Mouse (Mus musculus) lung, postnatal 14 days (tissue): ENCODE data around the gene Nhs.

Experiments
- DNase-seq: peaks from one replicate; pipeline ENCODE4 v3.0.0; 2021

Gene Nhs

GRCm38 (mm10) chrX:162159637-162160611, at the start of gene Nhs:
Nhs (minus strand) TSS chrX:162159730.
- DNase-seq = peak; percentile 60

DNA sequence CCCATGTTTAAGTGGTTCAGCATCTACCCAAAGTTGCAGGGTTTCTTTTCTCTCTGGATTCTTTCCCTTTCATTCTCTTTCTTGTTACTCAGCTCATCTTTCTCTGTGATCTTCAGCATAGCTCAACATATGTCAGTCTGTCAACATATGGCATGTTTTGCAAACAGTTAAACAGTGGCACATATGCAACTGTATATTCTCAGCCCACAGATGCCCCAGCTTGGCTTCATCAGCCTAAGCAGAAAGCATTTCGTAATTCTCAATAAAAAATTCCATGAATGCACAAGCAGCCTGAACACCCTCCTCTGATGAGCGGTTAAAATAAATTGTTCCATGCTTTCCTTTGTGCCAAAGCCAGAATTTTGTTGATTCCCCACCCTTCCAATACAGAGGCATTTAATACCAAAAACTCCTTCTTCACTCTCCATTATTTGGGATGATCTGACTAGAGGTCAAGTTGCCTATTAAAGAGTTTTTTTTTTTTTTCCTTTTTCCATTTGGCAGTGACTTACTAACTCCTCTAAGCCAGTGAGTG, 46.9 kb upstream of the Nhs start:
- no peak for DNase-seq

DNA sequence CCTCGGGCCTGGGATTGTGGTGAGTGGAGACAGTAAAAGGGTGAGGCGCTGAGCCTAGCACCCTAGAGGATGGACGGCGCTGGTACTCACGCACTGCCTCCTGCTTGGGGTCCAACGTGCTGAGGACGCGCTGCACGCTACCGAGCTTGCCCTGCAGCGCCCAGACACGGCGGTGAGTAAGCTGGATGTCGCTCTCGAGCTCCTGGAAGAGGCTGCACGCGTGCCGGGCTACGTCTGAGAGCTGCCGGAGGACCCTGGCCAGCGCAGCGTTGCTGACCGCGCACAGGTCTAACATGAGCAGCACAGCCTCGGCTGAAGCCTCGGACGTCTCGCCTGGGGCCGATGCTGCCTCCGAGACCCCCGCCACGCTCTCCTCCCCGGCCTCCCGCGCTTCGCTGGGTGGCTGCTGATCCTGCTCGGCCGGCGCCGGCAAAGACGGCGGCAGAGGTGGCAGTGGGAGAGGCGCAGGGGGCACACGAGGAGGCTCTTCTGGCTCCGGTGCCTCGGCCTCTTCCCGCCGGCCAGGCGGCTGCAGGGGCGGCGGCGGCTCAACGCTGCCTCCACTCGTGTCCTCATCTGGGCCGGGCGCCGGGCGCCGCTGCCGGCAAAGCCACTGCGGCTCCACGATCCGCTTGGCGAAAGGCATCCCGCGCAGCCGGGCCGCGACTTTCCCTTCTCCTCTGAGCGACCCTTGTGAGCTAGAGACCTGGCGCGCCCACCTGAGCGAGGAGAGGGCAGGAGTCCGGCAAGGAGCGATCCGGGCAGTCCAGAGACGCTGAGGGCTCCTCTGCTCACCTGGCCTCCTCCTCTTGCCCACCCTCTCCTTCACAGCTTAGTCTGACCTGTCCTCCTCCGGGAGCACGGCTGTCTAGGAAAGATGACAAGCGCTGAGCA, 540 bp downstream of the Nhs start:
- DNase-seq = peak; percentile 14

- no peak for DNase-seq
These were observed 1.4 kb downstream of the Nhs start for GRCm38 (mm10) chrX:162158142-162158541.

- no peak for DNase-seq
These were observed 21.7 kb downstream of the Nhs start for GRCm38 (mm10) chrX:162137807-162138206.

- DNase-seq = peak; percentile 34
These were observed 46.3 kb downstream of the Nhs start for GRCm38 (mm10) chrX:162113257-162113656.

DNA sequence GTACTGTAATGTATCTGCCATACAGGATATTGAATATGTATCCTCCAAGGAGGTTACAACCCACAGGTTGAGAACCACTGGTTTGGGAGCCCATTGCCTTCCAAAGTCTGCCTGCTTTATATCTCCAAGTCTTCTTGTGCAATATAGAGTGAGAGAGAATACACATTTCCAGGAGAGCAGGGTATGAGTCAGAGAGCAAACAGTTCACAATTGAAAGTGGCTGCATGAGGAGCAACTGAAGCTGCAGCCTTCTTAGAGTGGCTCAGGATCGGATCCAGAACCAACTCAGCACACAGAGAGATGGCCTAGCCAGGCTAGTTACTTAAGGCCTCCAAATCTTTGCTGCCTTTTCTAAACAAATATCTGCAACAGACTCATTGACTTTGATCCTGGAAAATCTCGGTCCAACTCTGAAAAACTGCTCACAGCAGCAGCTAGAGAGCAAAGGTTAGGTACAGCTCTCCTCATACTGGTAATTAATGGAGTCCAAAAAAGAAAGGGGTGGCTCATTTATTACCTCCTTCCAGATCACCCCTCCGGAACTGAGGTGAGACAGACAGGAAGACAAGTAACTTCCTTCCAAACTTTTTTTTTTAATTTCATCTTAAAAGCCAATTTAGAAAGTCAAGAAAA, 56.6 kb downstream of the Nhs start:
- peak; percentile 2 for DNase-seq

- DNase-seq = peak; percentile 34
These were observed 61.2 kb downstream of the Nhs start for GRCm38 (mm10) chrX:162098364-162098763.

DNA sequence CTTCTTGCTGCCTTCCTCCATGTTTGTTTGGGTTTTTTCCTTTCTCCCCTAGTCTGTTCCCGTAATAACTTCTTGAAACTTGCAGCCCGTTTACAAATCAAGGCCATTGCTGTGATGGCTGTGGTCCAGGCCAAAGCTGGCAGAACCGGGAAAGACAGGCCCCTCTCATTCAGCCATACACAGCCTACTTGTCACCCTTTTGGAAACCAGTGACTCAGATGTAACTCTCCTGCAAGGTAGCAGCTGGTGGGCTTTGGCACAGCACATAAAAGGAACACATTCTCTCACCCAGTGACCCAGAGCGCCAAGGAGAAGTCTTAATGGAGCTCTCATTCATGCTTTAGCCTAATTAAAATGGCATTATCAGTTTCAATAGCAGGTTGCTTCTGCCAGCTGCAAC, 72.2 kb downstream of the Nhs start:
- DNase-seq = no peak

DNA sequence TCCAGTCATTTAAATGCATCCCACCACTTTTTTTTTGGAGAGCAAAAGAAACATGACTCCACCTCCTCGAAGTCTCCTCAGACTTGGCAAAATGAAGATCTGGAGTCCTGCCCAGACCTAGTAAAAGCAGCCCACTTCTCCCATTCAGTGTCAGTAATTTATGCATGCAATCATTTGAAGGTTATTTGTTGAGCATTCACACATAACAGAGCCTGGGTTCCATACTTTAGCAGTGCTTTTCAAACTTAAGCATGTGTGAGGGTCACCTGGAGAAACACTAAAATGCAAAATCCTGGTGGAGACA, 73.7 kb downstream of the Nhs start:
- peak; percentile 9 for DNase-seq

DNA sequence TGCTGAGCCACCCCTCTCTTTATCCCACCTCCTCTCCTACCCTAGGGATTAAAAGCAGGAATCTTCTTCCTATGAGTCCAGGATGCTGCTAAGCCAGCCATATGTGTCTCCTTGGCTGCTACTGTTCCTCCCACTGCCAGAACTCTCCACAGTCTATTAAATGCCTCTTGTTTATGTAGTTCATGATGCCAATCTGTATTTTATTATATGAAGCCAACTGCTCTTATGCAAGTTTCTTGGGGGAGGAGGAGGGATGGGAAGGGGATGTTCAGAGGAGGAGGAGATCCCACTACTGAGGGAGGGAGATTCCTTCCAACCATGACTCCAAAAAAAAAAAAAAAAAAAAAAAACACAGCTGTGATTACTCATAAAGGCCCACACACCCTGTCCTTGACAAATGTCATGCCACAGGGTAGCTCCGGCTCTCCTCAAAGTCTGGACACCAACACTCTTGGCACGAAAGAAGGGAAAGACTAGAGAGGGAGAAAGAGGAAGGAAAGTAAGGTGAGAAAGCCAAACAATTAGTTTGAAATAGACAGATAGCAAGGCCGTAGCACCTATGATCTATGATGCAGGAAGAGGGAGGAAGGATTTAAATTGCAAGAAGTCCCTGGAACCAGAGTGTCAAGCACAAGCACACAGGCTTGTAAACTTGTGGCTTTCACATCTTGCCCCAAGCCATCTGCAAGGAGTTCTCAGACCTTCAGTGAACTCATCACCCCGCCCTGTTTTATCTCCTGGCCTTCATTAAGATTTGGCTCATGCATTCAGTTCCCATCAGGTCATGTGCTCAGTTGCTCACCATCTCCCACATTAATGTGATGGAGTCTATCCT, 74.3 kb downstream of the Nhs start:
- DNase-seq = no peak

DNA sequence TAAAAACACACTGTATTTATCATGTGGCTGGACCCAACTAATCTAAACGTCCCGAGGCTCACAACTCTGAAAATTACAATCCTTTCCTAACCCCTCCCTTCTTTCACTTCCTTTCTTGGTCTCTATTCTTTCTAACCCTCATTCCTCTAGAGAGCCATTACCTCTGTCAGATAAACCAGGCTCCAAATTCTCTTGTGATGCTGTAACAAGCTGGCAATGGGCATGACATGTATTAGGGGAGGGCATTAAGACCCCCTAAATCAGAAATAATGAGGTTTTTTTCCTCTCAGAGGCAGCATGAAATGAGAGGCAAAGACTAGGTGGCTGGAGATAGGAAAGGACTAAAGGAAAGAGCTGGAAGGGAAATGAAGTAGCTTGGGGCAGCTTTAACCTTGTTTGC, 96.4 kb downstream of the Nhs start:
- no peak for DNase-seq

GRCm38 (mm10) chrX:162055635-162056034, 103.9 kb downstream of the Nhs start:
- DNase-seq = no peak

DNA sequence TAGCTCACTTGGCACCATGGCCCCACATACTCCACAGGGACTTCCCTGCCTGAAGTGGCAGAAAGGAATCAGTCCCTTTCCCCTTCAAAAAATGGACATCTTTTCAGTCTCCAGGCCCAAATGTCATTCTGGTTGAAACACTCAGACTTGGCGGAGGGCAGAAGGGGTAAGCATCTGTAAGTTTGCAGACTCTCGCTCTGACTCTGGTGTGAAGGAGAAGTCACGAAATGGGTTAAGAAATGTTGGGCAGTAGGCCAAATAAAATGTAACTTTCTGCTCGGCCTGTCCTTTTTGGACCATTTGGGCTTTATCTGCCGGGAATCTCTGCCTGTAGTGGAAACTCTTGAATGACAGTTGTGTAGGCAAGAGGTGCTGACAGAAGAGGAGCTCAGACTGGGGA, 106.0 kb downstream of the Nhs start:
- no peak for DNase-seq

GRCm38 (mm10) chrX:162052534-162052933, 107.0 kb downstream of the Nhs start:
- no peak for DNase-seq

DNA sequence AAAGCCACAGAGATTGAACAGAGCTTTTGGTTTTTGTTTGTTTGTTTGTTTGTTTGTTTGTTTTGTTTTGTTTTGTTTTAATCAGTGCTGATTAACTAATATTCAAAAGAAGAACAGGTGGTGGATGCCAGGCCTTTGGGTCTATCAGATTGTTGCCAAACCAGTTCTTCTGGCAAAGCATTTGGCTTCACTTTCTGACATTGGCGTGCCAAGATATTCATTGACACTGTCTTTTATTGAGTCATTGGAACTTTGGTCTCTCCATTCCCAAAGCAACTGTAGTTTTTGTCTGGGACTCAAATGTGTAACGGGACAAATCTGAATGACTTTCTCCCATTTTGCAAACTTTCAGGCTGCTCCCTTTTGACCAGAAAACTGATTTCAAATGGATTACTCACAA, 109.9 kb downstream of the Nhs start:
- DNase-seq = no peak

DNA sequence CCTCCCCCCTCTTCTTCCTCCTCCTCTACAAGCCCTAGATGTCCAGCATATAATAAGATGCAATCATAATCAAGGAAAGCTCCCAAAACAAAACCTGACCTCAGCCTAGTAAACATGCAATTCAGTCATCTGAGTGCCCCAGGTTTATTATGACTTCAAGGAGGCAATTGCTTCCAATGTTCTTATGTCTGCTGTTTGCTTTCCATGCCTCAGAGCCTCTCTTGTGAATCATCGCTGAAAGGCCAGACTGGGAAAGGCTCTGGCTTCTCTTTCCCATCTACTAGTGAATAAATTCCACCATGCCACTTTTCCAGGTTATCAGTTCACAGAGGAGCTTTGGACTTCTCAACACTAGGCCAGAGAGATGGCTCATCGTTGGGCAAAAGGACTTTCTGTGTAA, 114.0 kb downstream of the Nhs start:
- DNase-seq = no peak

DNA sequence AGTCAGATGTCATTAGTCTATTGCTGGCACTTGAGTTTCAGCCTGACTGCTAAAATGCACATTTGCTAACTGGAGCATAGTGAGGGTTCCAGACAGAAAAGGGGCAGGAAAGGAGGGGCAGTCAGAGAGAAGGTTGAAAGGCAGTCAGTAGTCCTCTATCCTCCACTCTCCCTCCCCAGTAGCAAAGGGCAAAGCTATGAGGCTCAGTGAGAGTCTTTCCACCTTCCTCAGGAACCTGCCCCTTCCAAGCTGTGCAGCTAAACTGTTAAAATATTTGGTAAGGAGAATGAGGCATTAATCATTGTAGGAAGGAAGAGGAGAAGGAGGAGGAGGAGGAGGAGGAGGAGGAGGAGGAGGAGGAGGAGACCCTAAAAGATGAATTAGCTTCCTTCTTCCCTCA, 115.4 kb downstream of the Nhs start:
- DNase-seq = no peak

DNA sequence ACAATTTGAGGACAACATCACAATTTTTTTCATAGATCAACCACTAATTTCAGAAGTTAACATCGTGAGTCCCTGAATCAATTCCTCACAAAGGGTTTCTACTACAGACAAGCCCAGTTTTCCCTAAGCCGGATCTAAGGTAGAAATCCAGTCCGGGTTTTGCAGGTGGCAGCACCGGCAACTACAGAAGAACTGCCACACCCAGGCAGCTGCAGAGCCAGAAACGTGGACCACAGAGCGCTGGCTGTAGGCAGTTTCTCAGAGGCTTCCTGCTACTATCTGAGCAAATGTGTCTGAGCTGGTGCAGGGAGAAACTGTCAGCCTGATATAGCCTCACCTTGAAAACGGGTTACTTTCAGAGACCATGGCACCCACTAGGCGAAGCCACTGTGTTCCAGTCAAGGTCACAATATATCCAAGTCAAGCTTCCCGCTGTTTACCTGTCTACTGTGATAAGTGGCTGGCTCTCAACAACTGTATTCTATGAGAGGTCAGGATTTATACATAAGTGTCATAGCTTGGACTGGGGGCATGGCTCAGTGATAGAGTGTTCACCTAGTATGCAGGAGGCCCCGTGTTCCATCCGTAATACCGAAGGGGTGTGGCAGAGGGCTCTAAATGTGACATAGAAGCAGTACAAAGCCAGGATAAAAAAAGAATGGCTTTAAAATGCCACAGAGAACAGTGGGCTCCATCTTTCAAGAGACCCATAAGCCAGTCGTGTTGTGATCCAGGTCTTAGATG, 134.1 kb downstream of the Nhs start:
- DNase-seq = peak; percentile 53

- no peak for DNase-seq
These were observed 137.8 kb downstream of the Nhs start for GRCm38 (mm10) chrX:162021724-162022123.

DNA sequence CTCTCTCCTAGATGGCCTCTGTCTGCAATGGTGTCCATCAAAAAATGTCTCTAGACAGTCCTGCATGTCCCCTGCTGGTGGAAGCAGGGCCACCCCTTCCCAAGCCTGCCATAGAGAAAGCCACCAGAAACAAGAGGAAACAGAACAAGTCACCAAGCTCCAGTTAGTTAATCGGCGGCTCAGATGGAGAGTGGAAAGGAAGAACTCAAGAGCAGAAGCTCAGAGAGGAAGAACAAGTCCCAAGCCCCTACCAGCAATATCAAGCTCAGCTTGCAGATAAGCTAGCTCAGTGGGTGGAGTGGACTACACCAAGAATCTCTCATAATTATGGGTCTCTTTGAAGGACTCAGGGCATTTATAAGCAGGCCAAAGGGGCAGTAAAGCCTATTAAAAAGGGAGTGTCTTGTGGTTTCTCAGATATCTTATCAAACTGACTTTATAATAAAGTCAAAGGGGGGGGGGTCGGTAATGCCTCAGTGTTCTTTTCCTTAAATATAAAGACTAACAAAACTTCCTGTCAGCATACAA, 139.4 kb downstream of the Nhs start:
- DNase-seq = no peak
